Mouse (Mus musculus) cerebellum, adult 8-10 months (tissue): Measurements from ENCODE around the gene Robo4.

ENCODE experiments used
- DNase-seq: peaks from one replicate; pipeline ENCODE4 v3.0.0; 2022

Robo4 gene

DNA sequence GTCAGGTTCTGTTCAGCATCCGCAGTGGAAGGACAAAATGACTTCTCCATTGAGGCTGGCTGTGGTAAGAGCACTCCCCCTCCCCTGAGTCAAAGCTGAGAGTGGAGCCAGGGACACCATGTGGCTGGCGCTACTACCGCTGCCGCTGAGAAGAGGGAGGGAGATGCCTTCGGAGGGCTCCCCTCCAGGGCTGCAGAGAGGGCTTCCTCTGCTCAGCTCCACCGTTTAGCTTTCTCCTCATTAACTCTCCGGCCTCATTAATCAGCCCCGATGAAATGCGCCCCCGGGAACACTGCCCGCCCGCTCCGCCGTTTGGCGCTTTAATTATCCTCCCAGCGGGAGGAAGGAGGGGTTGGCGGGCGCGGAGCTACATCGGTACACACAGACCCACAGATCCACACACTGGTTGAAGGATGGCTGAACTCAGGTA, 54.8 kb downstream of the Robo4 start:
- peak; percentile 51 for DNase-seq

DNA sequence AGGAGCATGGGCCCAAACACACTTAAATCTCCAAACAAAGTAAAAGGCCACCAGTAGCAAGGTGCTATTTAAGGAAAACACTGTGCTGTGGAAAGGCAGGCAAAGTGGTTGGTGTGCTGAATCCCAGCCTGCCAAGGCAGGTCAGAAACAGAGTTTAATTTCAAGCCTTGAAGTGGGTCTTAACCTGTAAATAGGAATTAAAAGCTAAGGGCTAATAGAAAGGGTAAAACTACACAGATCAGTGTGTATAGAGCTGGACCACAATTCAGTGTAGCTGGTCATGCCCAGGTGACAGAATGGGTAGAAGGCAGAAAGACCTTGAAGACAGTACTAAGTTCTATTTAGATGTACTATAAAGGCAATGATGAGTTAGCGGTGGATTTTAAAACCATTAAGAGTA, 55.5 kb downstream of the Robo4 start:
- DNase-seq: no peak

DNA sequence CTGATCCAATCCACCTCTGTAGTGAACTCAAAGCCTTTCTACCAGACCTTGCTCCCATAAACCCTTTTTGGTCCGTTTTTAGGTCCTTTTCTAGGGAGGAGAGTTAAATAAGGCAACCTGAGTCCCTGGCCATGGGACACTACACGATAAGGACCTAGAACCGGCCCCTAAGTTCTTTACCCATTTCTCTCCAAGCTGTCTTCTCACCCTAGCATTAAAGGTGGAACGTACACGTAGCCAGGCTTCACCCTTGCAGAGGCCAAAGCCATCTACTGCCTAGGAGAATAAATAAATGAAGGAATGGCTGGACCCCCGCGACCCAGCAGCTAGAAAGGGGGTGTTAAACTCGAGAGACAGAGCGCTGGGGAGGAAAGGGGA, 58.0 kb downstream of the Robo4 start:
- DNase-seq: no peak

DNA sequence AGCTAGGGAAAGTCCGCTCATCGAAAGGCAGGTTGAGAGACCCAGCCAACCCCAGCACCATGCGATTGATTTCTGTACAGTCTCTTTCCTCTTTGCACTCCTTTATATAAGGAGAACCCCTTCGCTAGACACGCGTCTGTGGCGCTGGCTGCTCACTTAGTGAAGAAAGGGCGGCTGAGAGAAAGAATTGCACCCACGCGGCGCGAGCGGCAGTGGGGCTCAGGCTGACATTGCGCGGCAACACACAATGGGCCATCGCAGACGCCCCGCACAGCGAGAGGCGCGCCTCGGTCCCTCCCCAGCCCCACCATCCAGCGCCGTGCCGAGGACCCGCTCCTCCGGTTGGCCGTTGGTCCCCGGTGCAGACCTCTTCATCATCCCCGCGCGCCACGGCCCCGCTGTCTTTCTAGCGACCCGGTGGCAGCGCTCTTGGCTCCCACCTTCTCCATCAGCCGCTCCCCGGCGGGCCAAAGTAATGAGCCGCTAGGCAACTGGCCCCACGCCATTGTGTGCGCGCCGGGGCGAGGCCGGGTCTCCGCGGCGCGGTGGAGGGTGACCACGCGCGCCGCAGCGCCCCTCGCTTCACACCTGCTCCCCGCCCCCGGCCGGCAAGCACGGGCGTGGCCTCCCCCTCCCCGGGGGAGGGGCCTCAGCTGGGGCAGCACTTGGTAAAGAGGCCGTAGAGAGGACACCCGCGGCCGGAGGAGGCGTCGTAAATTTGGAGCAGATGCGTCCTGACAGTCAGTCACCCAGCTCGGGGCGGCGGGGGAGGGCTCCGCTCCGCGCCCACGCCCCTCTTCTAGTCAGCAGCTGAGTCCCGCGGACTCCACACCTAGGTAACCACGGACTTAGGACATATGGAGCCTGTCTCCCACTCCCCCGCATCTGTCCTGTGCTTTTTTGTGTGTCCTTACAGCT, 58.6 kb downstream of the Robo4 start:
- DNase-seq: peak; percentile 28

DNA sequence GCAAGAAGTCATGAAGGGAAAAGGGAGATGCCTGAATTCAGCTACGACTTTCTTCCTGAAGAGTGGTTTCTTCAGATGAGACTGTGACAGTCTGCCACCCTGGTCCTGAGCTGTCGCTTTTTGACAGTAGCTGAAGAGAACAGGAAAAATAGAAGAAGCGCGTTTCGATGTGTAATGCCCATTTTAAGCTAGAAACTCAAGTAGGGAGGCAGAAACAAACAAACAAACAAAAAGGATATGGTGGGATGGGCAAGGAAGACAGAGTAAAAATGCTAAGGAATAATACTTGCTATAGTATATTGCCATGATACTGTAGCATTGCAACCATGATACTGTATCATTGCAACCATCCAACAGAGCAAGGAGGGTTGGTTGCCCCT, 59.3 kb downstream of the Robo4 start:
- no peak for DNase-seq

DNA sequence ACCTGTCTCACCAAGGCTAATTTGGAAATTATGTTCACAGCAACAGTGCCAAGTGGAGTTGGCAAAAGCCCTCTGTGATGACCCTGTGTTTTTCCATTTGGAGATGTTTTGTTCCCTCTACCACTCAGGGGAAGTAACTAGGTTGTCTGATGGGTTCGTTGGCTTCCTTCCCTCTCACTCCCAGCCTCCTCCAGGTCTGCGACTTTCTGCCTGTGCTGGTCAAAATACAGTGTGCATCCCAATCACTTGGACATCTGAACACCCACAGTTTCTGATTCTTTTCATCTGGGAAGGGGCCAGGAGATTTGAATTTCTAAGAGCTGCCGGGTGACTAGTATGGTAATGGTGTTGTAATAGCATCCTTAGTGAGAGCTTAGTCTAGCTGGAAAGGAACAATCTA, 59.9 kb downstream of the Robo4 start:
- DNase-seq: no peak

DNA sequence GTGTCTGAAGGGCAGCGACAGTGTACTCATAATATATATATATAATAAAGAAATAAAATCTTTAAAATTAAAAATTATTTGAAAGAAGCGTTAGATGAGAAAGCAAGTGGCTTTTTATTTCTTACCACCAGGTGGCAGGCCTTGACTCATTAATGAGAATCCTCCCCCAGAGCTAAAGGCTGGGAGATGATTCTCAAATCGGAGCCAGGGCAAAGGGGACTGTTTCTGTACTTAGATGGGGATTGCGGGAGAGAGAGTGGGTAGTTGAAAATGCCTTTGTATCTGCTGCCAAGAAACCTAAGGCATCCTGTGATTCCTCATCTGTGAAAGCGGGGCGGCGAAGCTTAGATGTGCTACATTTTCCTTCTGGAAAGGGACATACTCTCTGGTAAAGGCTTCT, 61.1 kb downstream of the Robo4 start:
- DNase-seq: peak; percentile 46
